Mouse (Mus musculus): Measurements from ENCODE around the gene Yap1. TPM values are rescaled to one million over a fixed set of nuclear protein-coding genes. Genes with fewer than 3 reads are reported as not detected.

The Yap1 gene
- polyA plus RNA-seq, 1 experiment = 0.99 TPM

- no peaks in the 10 kb centered on the region for H3K4me1 ChIP-seq (ENCODE audit: control insufficient read depth, insufficient read depth, low read length)
- no peak overlapping the region for H3K4me3 ChIP-seq (ENCODE audit: insufficient read depth, low read length)
- H3K27ac ChIP-seq (ENCODE audit: insufficient read depth, low read depth, low read length) = no peak overlapping the region
- TF ChIP-seq CTCF (IDR thresholded peaks at IDR 0.05; ENCODE audit: low read depth, low read length) = no peak
- no peak for TF ChIP-seq POLR2A (IDR thresholded peaks at IDR 0.05; ENCODE audit: borderline replicate concordance, low read depth, low read length)
Observed at GRCm38 (mm10) chr9:7959301-7959700, 45.1 kb downstream of the Yap1 start.

GRCm38 (mm10) chr9:7958025-7958593 lies 46.3 kb downstream of the Yap1 start:
- H3K27ac ChIP-seq (ENCODE audit: insufficient read depth, low read depth, low read length) = no peak overlapping the region
- no peak overlapping the region for H3K4me3 ChIP-seq (ENCODE audit: insufficient read depth, low read length)
- TF ChIP-seq POLR2A (IDR thresholded peaks at IDR 0.05; ENCODE audit: borderline replicate concordance, low read depth, low read length) (no peak), CTCF (IDR thresholded peaks at IDR 0.05; ENCODE audit: low read depth, low read length) (no peak)
- H3K4me1 ChIP-seq (ENCODE audit: control insufficient read depth, insufficient read depth, low read length) = no peaks in the 10 kb centered on the region

- Histone ChIP-seq H3K4me1 (ENCODE audit: control insufficient read depth, insufficient read depth, low read length) (no peaks in the 10 kb centered on the region), H3K4me3 (ENCODE audit: insufficient read depth, low read length) (no peak overlapping the region), H3K27ac (ENCODE audit: insufficient read depth, low read depth, low read length) (no peak overlapping the region)
- TF ChIP-seq POLR2A (IDR thresholded peaks at IDR 0.05; ENCODE audit: borderline replicate concordance, low read depth, low read length) = no peak
Observed at GRCm38 (mm10) chr9:7957407-7957806, 47.0 kb downstream of the Yap1 start.

GRCm38 (mm10) chr9:7956400-7956799 lies 48.0 kb downstream of the Yap1 start:
- H3K27ac ChIP-seq (ENCODE audit: insufficient read depth, low read depth, low read length) = no peak overlapping the region
- H3K4me1 ChIP-seq (ENCODE audit: control insufficient read depth, insufficient read depth, low read length) = no peaks in the 10 kb centered on the region
- TF ChIP-seq POLR2A (IDR thresholded peaks at IDR 0.05; ENCODE audit: borderline replicate concordance, low read depth, low read length) (no peak), CTCF (IDR thresholded peaks at IDR 0.05; ENCODE audit: low read depth, low read length) (no peak)
- no peak overlapping the region for H3K4me3 ChIP-seq (ENCODE audit: insufficient read depth, low read length)

- Histone ChIP-seq H3K4me1 (ENCODE audit: control insufficient read depth, insufficient read depth, low read length) (no peaks in the 10 kb centered on the region), H3K27ac (ENCODE audit: insufficient read depth, low read depth, low read length) (no peak overlapping the region), H3K4me3 (ENCODE audit: insufficient read depth, low read length) (no peak overlapping the region)
- TF ChIP-seq CTCF (IDR thresholded peaks at IDR 0.05; ENCODE audit: low read depth, low read length) = no peak
- TF ChIP-seq POLR2A (IDR thresholded peaks at IDR 0.05; ENCODE audit: borderline replicate concordance, low read depth, low read length) = no peak
Observed at GRCm38 (mm10) chr9:7952886-7953285, 51.5 kb downstream of the Yap1 start.

- H3K4me1 ChIP-seq (ENCODE audit: control insufficient read depth, insufficient read depth, low read length) = no peaks in the 10 kb centered on the region
- no peak overlapping the region for H3K4me3 ChIP-seq (ENCODE audit: insufficient read depth, low read length)
- TF ChIP-seq POLR2A (IDR thresholded peaks at IDR 0.05; ENCODE audit: borderline replicate concordance, low read depth, low read length) = no peak
- TF ChIP-seq CTCF (IDR thresholded peaks at IDR 0.05; ENCODE audit: low read depth, low read length) = no peak
- no peak overlapping the region for H3K27ac ChIP-seq (ENCODE audit: insufficient read depth, low read depth, low read length)
Observed at GRCm38 (mm10) chr9:7950211-7950644, 54.2 kb downstream of the Yap1 start.

- Histone ChIP-seq H3K4me3 (ENCODE audit: insufficient read depth, low read length) (no peak overlapping the region), H3K27ac (ENCODE audit: insufficient read depth, low read depth, low read length) (no peak overlapping the region), H3K4me1 (ENCODE audit: control insufficient read depth, insufficient read depth, low read length) (no peaks in the 10 kb centered on the region)
- TF ChIP-seq POLR2A (IDR thresholded peaks at IDR 0.05; ENCODE audit: borderline replicate concordance, low read depth, low read length) = no peak
- no peak for TF ChIP-seq CTCF (IDR thresholded peaks at IDR 0.05; ENCODE audit: low read depth, low read length)
Observed at GRCm38 (mm10) chr9:7947946-7948345, 56.5 kb downstream of the Yap1 start.

GRCm38 (mm10) chr9:7943796-7944462 lies 60.5 kb downstream of the Yap1 start:
- no peak for TF ChIP-seq CTCF (IDR thresholded peaks at IDR 0.05; ENCODE audit: low read depth, low read length)
- TF ChIP-seq POLR2A (IDR thresholded peaks at IDR 0.05; ENCODE audit: borderline replicate concordance, low read depth, low read length) = no peak
- Histone ChIP-seq H3K4me1 (ENCODE audit: control insufficient read depth, insufficient read depth, low read length) (no peaks in the 10 kb centered on the region), H3K27ac (ENCODE audit: insufficient read depth, low read depth, low read length) (no peak overlapping the region), H3K4me3 (ENCODE audit: insufficient read depth, low read length) (no peak overlapping the region)

- no peak for TF ChIP-seq CTCF (IDR thresholded peaks at IDR 0.05; ENCODE audit: low read depth, low read length)
- TF ChIP-seq POLR2A (IDR thresholded peaks at IDR 0.05; ENCODE audit: borderline replicate concordance, low read depth, low read length) = no peak
- H3K4me1 ChIP-seq (ENCODE audit: control insufficient read depth, insufficient read depth, low read length) = no peaks in the 10 kb centered on the region
Observed at GRCm38 (mm10) chr9:7942701-7943100, 61.7 kb downstream of the Yap1 start.

GRCm38 (mm10) chr9:7940075-7940474 lies 64.3 kb downstream of the Yap1 start:
- no peak overlapping the region for H3K27ac ChIP-seq (ENCODE audit: insufficient read depth, low read depth, low read length)
- TF ChIP-seq POLR2A (IDR thresholded peaks at IDR 0.05; ENCODE audit: borderline replicate concordance, low read depth, low read length) (no peak), CTCF (IDR thresholded peaks at IDR 0.05; ENCODE audit: low read depth, low read length) (no peak)
- H3K4me1 ChIP-seq (ENCODE audit: control insufficient read depth, insufficient read depth, low read length) = no peaks in the 10 kb centered on the region

More at GRCm38 (mm10) chr9:7942701-7943100, 61.7 kb downstream of the Yap1 start:
- H3K4me3 ChIP-seq (ENCODE audit: insufficient read depth, low read length) = no peak overlapping the region
- no peak overlapping the region for H3K27ac ChIP-seq (ENCODE audit: insufficient read depth, low read depth, low read length)

More at GRCm38 (mm10) chr9:7940075-7940474, 64.3 kb downstream of the Yap1 start:
- H3K4me3 ChIP-seq (ENCODE audit: insufficient read depth, low read length) = no peak overlapping the region
